Mouse (Mus musculus) liver, embryonic 16.5 days (tissue): ENCODE measurements around the gene Gm21970. TPM values are rescaled to one million over a fixed set of nuclear protein-coding genes. Genes with fewer than 3 reads are reported as not detected.
"Not testable (repeated sequence)": the region's sequence is repeated elsewhere in the genome, so short reads cannot be mapped to it uniquely, and the experiment has no call there.

Experiments used
- ATAC-seq: fragments of 200-750 bp; cut with Nextera tagmentation; 2 replicates; pipeline ENCODE4 v1.8.0; 2017; ENCODE audit warnings: low read depth, mild to moderate bottlenecking, moderate number of reproducible peaks, moderate library complexity
- H3K27ac ChIP-seq: fragments of 300-500 bp; sonication (generic); 2 replicates; pipeline ENCODE4 v1.5.1; 2014; ENCODE audit warnings: mild to moderate bottlenecking, low read length
- H3K27me3 ChIP-seq: fragments of 300-500 bp; sonication (generic); 2 replicates; pipeline ENCODE4 v1.6.1; 2014; ENCODE audit warnings: low read depth, low read length, mixed read lengths; ENCODE audit not compliant: control insufficient read depth, insufficient read depth
- H3K36me3 ChIP-seq: fragments of 300-500 bp; sonication (generic); 2 replicates; pipeline ENCODE4 v1.6.1; 2014; ENCODE audit warnings: mild to moderate bottlenecking; ENCODE audit not compliant: control insufficient read depth, insufficient read depth
- H3K4me1 ChIP-seq: fragments of 300-500 bp; sonication (generic); 2 replicates; pipeline ENCODE4 v1.6.1; 2014; ENCODE audit warnings: low read depth, low read length, mixed read lengths; ENCODE audit not compliant: control insufficient read depth
- H3K4me2 ChIP-seq: fragments of 300-500 bp; sonication (generic); 2 replicates; pipeline ENCODE4 v1.6.1; 2014; ENCODE audit warnings: low read depth, low read length, mixed read lengths
- H3K4me3 ChIP-seq: fragments of 300-500 bp; sonication (generic); 2 replicates; pipeline ENCODE4 v1.5.1; 2014; ENCODE audit warnings: low read depth, mild to moderate bottlenecking, low read length
- H3K9ac ChIP-seq: fragments of 300-500 bp; sonication (generic); 2 replicates; pipeline ENCODE4 v1.6.1; 2014; ENCODE audit warnings: low read depth, low read length
- H3K9me3 ChIP-seq: fragments of 300-500 bp; sonication (generic); replicated peaks from 2 replicates; pipeline ENCODE4 v1.6.1; 2016; ENCODE audit warnings: low read length; ENCODE audit not compliant: control insufficient read depth
- WGBS: fragments of 180-500 bp; shearing (Covaris S2); extraction: QIAGEN DNeasy Blood & Tissue Kit; methylation state at CpG from one replicate; pipeline ENCODE4 v1.1.7; 2014; ENCODE audit not compliant: insufficient replicate concordance; 5-methylcytosine and 5-hydroxymethylcytosine counted together
- polyA plus RNA-seq: library from polyadenylated mRNA; unstranded; fragments of >200 nt; fragmentation: Nextera tagmentation; extraction: Ambion mirVana; gene quantifications from 2 replicates; pipeline ENCODE4 v1.2.1, GENCODE M21; 2015

The Gm21970 gene
- polyA plus RNA-seq, 1 experiment from 2014 or later, result not detected

DNA sequence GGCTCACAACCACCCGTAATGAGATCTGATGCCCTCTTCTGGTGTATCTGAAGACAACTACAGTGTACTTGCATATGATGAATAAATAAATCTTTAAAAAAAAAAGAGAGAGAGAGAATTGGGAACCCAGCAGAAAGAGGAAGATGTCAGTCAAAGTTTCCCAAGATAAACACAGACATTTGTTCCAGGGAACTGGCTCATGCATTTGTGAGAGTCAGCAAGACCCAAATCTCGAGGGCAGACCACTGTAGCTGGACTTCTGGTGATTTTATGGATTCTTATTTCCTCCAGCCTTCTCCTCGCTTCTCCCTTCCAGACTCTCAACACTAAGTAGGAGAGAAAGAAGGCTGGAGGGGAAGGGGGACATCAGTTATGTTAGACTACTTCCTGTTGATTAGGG lies 46.6 kb downstream of the Gm21970 start:
- 42% methylated on average over 3 of the region's 3 CpGs for WGBS
- Histone ChIP-seq H3K4me1 (peaks cover 53% of the 10 kb centered on the region), H3K27me3 (no peaks in the 10 kb centered on the region), H3K4me2 (no peak overlapping the region), H3K4me3 (no peak overlapping the region), H3K9me3 (no peaks in the 10 kb centered on the region), H3K27ac (peak overlapping the region; percentile 73), H3K36me3 (no peaks in the 10 kb centered on the region), H3K9ac (no peak overlapping the region)
- no peak for ATAC-seq

DNA sequence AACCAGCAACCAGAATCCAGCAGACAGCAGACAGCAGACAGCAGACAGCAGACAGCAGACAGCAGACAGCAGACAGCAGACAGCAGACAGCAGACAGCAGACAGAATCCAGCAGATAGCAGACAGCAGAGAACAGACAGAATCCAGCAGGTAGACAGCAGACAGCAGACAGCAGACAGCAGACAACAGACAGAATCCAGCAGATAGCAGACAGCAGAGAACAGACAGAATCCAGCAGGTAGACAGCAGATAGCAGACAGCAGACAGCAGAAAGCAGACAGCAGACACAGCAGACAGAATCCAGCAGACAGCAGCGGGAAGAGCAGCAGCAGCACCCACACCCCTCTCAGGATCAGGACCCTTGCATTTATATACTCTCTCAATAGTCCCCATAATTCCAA lies 47.1 kb downstream of the Gm21970 start:
- H3K27ac ChIP-seq, result peak overlapping the region; percentile 73

DNA sequence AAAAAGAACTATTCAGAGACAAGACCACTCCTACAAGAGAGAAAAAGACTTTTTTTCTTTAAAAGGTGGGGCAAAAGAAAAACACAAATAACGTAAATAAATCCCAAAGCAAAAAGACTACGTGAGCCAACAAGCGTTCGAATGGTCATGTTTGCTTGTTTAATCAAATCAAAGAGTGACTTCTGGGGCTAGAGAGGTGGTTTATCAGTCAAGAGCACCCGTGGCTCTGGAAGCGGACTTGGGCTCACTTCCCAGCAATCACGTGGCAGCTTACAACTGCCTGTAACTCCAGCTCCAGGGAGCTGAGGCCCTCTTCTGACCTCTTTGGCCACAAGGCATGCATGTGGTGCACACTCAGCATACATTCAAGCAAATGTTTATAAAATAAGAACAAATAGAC lies 49.8 kb downstream of the Gm21970 start:
- H3K27me3 ChIP-seq, result no peaks in the 10 kb centered on the region
- peaks cover 3% of the 10 kb centered on the region; the same call in 1 of the 2 replicates for H3K9me3 ChIP-seq
- peaks cover 47% of the 10 kb centered on the region for H3K4me1 ChIP-seq
- peak overlapping the region; percentile 42 for H3K4me3 ChIP-seq
- H3K27ac ChIP-seq, result peak overlapping the region; percentile 100
- ATAC-seq, result peak; percentile 86
- WGBS, result 8% methylated on average over 7 of the region's 7 CpGs
- peak overlapping the region; percentile 63 for H3K9ac ChIP-seq
- H3K36me3 ChIP-seq, result no peaks in the 10 kb centered on the region
- peak overlapping the region; percentile 70 for H3K4me2 ChIP-seq

More for the DNA sequence above, 47.1 kb downstream of the Gm21970 start:
- H3K4me2 ChIP-seq, H3K4me3 ChIP-seq, H3K27me3 ChIP-seq, H3K9me3 ChIP-seq, H3K9ac ChIP-seq, H3K36me3 ChIP-seq, ATAC-seq: not testable (repeated sequence)
- peaks cover 52% of the 10 kb centered on the region for H3K4me1 ChIP-seq
- WGBS, result 85% methylated on average over 1 of the region's 1 CpGs

DNA sequence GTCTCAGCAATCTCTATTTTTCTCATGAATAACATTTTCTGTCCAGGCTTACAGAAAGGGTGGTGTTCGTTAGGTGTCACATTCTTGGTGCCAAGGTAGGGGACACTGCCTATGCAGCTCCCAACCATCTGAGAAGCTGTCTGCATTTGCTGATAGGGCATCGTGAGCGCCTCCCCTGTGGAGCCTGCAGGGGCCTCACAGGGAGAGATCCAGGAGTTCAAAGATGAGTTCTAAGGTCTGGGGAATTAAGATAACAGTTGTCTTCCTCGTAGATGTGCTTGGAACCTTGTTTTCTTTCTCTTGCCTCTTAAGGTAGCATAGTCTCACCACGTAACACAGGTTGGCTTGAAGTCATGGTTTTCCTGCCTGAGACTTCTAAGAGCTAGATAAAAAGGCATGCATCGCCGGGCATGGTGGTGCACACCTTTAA lies 50.3 kb downstream of the Gm21970 start:
- H3K27ac ChIP-seq, result peak overlapping the region; percentile 100

DNA sequence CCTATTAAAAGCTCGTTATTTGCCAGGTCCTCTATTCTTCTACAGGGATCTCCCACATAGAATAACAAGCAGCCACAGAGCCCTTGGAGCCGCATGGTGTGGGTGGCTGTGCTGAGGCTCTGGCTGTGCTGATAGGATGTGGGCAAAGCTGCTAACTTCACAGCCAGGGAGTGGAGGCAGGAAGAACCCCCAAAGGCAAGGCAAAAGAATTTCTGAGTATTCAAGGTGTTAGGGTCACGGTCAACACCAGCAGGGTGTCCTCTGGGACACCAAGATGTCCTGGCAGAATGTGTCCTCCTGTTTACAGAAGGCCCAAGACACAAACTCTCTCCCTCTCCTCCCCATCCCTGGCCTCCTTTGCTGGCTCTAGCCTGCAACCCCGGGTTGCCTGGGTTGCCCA lies 50.9 kb downstream of the Gm21970 start:
- H3K27ac ChIP-seq, result peak overlapping the region; percentile 100
- peak overlapping the region; percentile 77 for H3K9ac ChIP-seq
- no peak overlapping the region for H3K4me3 ChIP-seq
- no peaks in the 10 kb centered on the region for H3K36me3 ChIP-seq
- peaks cover 3% of the 10 kb centered on the region; the same call in 1 of the 2 replicates for H3K9me3 ChIP-seq
- WGBS, result 22% methylated on average over 4 of the region's 4 CpGs
- H3K4me1 ChIP-seq, result peaks cover 58% of the 10 kb centered on the region
- H3K4me2 ChIP-seq, result peak overlapping the region; percentile 52
- ATAC-seq, result peak; percentile 49
- H3K27me3 ChIP-seq, result no peaks in the 10 kb centered on the region

More for the DNA sequence above, 50.3 kb downstream of the Gm21970 start:
- Histone ChIP-seq H3K9ac (peak overlapping the region; percentile 77), H3K4me3 (peak overlapping the region; percentile 42), H3K4me2 (peak overlapping the region; percentile 70), H3K36me3 (no peaks in the 10 kb centered on the region), H3K4me1 (peaks cover 52% of the 10 kb centered on the region), H3K9me3 (peaks cover 3% of the 10 kb centered on the region; the same call in 1 of the 2 replicates), H3K27me3 (no peaks in the 10 kb centered on the region)
- ATAC-seq, result peak; percentile 97
- 23% methylated on average over 7 of the region's 7 CpGs for WGBS

DNA sequence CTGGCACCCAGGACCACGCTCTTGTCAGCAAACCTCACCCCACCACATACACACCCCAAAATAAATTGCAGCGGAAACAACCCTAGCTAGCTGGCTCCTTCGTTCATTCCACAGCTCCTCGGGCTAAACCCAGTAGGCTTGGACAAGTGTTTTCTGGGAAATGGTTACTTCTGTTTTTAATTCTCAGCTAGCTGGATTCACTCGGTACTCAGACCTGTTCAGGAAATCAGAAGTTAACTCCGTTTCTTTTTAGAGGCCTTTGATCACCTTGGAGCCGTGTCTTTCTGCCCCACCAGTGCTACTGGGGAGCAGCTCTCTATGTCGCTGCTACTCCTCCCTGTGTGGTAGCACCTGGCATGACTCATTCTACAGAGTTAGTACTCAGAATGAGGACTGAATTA lies 51.7 kb downstream of the Gm21970 start:
- Histone ChIP-seq H3K4me1 (peaks cover 64% of the 10 kb centered on the region), H3K9ac (peak overlapping the region; percentile 77), H3K4me2 (peak overlapping the region; percentile 52), H3K4me3 (no peak overlapping the region), H3K27me3 (no peaks in the 10 kb centered on the region), H3K36me3 (no peaks in the 10 kb centered on the region), H3K9me3 (peaks cover 3% of the 10 kb centered on the region; the same call in 1 of the 2 replicates), H3K27ac (peak overlapping the region; percentile 100)
- no peak for ATAC-seq
- 59% methylated on average over 8 of the region's 8 CpGs for WGBS

DNA sequence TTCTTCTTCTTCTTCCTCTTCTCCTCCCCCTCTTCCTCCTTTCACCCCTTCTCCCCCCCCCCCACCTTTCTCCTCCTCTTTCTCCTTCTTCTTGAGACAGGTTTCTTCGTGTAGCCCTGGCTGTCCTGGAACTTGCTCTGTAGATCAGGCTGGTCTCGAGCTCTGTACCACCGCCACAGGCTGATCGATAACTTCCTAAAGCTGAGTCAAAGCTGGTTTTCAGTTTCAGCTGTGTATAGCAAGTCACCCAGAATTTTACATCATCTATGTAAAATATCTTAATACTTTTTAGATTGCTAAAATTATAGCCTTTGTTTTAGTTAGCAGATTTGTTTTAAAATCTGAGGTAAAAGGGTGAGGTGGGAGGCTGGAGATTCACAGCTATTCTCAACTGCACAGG lies 53.3 kb downstream of the Gm21970 start:
- peaks cover 67% of the 10 kb centered on the region for H3K4me1 ChIP-seq
- H3K4me3 ChIP-seq, result no peak overlapping the region
- no peak overlapping the region for H3K4me2 ChIP-seq
- H3K9me3 ChIP-seq, result peaks cover 3% of the 10 kb centered on the region; the same call in 1 of the 2 replicates
- H3K36me3 ChIP-seq, result no peaks in the 10 kb centered on the region
- no peak overlapping the region for H3K9ac ChIP-seq
- 77% methylated on average over 4 of the region's 4 CpGs for WGBS
- peak overlapping the region; percentile 22; the same call in 1 of the 2 replicates for H3K27ac ChIP-seq
- ATAC-seq, result no peak
- no peaks in the 10 kb centered on the region for H3K27me3 ChIP-seq

DNA sequence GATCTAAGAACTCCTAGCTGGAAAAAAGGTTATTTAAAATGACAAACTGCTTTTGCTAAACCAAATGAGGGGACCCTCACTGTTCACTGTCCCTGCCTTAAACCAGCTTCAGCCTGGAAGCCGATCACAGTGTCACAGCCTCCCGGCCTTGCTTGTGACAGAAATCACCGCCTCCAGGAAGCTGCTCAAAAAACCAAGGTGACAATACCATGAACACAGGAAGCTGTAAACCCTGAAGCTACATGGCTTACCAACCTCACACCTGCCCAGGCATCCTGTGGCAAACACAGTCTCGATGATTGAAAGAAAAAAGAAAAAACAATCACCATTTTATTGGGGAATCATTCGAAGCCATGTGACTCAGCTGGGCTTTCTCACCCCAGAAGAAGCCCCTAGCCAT lies 54.0 kb downstream of the Gm21970 start:
- Histone ChIP-seq H3K9me3 (peaks cover 3% of the 10 kb centered on the region; the same call in 1 of the 2 replicates), H3K4me1 (peaks cover 70% of the 10 kb centered on the region), H3K27me3 (no peaks in the 10 kb centered on the region), H3K4me3 (no peak overlapping the region), H3K4me2 (no peak overlapping the region), H3K36me3 (no peaks in the 10 kb centered on the region), H3K9ac (no peak overlapping the region), H3K27ac (peak overlapping the region; percentile 22; the same call in 1 of the 2 replicates)
- ATAC-seq, result no peak
- WGBS, result 62% methylated on average over 5 of the region's 5 CpGs

DNA sequence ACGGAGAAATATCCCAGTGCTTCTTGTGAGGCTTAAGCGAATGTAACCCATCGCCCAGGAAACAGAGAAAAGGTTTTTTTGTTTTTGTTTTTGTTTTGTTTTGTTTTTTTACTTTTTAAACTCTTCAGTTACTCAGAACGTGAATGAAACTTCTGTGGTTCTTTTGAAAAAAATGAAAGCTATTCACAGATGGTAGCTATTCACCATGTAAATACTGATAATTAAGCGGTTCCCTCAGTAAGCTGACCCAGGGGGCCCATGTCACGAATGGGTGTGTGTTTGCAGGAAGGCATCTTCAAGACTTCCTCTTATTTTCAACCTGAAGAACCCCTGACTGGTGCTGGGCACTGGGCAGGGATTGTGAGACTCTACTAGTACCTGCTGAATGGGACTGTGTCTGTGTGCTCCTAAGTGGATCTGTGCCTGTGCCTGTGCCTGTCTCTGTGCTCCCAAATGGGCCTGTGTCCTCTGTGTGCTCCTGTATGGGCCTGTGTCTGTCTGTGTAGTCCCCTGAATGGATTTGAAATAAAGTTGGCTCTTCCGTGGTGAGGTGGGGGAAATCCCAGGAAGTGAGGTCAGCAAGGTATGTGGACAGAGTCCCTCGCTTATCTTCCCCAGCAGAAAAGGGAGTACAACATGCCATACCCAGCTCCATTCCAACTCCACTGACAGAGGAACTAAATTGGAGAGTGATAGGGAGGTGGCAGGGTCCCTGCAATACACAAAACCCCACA lies 55.4 kb downstream of the Gm21970 start:
- H3K27ac ChIP-seq, result peak overlapping the region; percentile 90
- H3K4me1 ChIP-seq, result peaks cover 60% of the 10 kb centered on the region
- H3K9ac ChIP-seq, result peak overlapping the region; percentile 54
- no peaks in the 10 kb centered on the region for H3K27me3 ChIP-seq
- WGBS, result 47% methylated on average over 8 of the region's 8 CpGs
- H3K9me3 ChIP-seq, result peaks cover 3% of the 10 kb centered on the region; the same call in 1 of the 2 replicates
- H3K4me3 ChIP-seq, result no peak overlapping the region
- peak; percentile 13 for ATAC-seq
- H3K36me3 ChIP-seq, result no peaks in the 10 kb centered on the region
- H3K4me2 ChIP-seq, result peak overlapping the region; percentile 38
